Mouse (Mus musculus): ENCODE measurements around the gene Sv2c. TPM values are rescaled to one million over a fixed set of nuclear protein-coding genes. Genes with fewer than 3 reads are reported as not detected.

Sv2c gene
- polyA plus RNA-seq, 1 experiment, result 0.18 TPM

DNA sequence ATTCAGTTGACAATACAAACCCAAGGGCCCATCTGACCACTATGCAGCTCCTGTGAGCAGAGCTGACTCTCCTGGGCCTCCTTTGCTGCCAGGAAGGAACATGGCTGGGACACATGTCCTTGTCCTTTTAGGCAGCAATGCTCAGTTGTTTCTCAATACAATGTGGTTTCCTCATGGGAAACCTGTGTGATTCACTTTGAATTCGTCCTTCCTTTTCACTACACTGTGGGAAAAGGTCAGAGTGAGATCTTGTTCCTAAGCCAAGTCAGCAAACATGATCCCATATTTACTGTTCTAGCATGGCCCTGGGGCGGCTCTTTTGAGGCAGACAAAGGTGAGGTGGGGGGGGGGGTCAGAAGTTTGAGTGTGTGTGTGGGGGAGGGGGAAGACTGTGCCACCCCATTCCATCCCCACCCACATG lies 208.2 kb downstream of the Sv2c start:
- Histone ChIP-seq H3K36me3 (ENCODE audit: control insufficient read depth, insufficient read depth, low read length) (no peaks in the 10 kb centered on the region), H3K27ac (ENCODE audit: insufficient read depth, low read length) (no peak overlapping the region), H3K27me3 (ENCODE audit: control insufficient read depth, insufficient read depth, low read length) (no peaks in the 10 kb centered on the region), H3K4me1 (ENCODE audit: control insufficient read depth, insufficient read depth, insufficient read length) (no peaks in the 10 kb centered on the region), H3K4me3 (ENCODE audit: extremely low read depth, insufficient read depth, insufficient read length) (no peak overlapping the region)
- DNase-seq (ENCODE audit: low read depth in 1 of 2, low spot score in 2 of 2), result no peak
- WGBS, result 76% methylated on average over 2 of the region's 2 CpGs
- TF ChIP-seq POLR2A (IDR thresholded peaks at IDR 0.05; ENCODE audit: low read depth, low read length) (no peak), CTCF (IDR thresholded peaks at IDR 0.05; ENCODE audit: extremely low read depth, insufficient read depth, insufficient read length, insufficient replicate concordance) (no peak)

DNA sequence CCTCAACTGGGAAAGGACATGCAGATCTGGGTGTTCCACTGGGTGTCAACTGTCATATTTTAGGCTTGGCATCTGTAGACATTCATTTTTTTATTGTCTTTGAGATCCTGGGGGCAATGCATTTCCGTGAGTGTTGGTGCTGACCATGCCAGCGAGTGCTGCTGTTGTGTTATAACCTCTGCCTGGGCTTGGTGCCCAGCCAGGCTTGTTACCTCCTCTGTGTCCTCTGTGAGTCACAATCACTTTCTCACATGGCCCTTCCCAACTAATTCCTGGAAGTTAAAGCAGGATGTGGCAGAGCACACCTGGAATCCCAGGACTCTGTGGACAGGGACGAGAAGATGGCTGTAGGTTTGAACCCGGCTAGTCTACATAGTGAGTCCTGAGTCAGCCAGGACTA lies 209.8 kb downstream of the Sv2c start:
- H3K27ac ChIP-seq (ENCODE audit: insufficient read depth, low read length), result no peak overlapping the region
- no peaks in the 10 kb centered on the region for H3K36me3 ChIP-seq (ENCODE audit: control insufficient read depth, insufficient read depth, low read length)
- H3K4me3 ChIP-seq (ENCODE audit: extremely low read depth, insufficient read depth, insufficient read length), result no peak overlapping the region
- H3K4me1 ChIP-seq (ENCODE audit: control insufficient read depth, insufficient read depth, insufficient read length), result no peaks in the 10 kb centered on the region
- no peaks in the 10 kb centered on the region for H3K27me3 ChIP-seq (ENCODE audit: control insufficient read depth, insufficient read depth, low read length)
- 91% methylated on average over 4 of the region's 4 CpGs for WGBS
- TF ChIP-seq CTCF (IDR thresholded peaks at IDR 0.05; ENCODE audit: extremely low read depth, insufficient read depth, insufficient read length, insufficient replicate concordance) (no peak), POLR2A (IDR thresholded peaks at IDR 0.05; ENCODE audit: low read depth, low read length) (no peak)
- DNase-seq (ENCODE audit: low read depth in 1 of 2, low spot score in 2 of 2), result no peak

DNA sequence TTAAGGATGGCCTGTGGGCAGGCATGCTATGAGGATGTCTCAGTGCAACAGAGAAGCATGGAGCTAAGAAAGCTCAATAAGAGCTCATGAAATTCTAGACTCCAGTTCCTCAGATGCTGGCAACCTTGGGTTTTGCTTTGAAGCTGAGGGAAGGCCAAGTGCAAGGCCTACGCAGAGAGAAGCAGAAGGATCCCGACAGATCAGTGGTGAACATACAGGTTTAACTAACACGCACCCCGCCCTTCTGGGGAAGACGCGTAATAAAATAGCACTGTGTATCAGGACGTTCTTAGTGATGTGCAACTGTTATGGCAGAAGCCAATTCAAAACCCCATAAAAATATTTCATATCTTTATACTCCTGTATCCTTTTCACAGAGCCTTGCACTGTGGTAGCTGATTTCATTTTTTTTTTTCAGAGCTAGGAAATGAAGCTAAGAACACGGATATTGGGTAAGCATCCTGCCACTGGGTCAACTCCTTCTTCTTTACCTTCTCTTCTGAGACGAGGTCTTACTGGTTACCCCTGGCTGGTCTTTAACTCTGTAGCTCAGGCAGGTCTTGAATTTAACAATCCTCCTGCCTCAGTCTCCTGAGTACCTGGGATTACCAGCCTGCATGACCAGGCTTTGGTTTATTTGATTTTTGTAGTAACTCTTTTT lies 213.6 kb downstream of the Sv2c start:
- no peak overlapping the region for H3K4me3 ChIP-seq (ENCODE audit: extremely low read depth, insufficient read depth, insufficient read length)
- TF ChIP-seq POLR2A (IDR thresholded peaks at IDR 0.05; ENCODE audit: low read depth, low read length), result no peak
- TF ChIP-seq CTCF (IDR thresholded peaks at IDR 0.05; ENCODE audit: extremely low read depth, insufficient read depth, insufficient read length, insufficient replicate concordance), result no peak
- 91% methylated on average over 9 of the region's 9 CpGs for WGBS

DNA sequence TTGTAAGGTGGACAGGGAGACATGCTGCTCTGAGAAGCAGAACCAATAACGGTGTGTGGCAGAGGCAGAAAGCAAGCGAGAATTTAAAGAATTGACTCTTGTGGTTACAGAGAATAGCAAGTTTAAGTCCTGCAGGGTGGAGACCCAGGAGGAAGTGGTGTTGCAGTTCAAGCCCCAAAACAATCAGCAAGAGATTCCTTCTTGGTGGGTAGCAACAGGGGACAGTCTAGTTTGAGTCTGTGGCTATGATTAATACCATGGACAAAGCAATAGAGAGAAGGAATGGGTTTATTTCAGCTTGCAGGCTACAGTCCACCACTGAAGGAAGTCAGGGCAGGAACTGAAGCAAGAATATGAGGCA lies 219.4 kb downstream of the Sv2c start:
- Histone ChIP-seq H3K4me3 (ENCODE audit: extremely low read depth, insufficient read depth, insufficient read length) (no peak overlapping the region), H3K27ac (ENCODE audit: insufficient read depth, low read length) (no peak overlapping the region), H3K27me3 (ENCODE audit: control insufficient read depth, insufficient read depth, low read length) (no peaks in the 10 kb centered on the region), H3K4me1 (ENCODE audit: control insufficient read depth, insufficient read depth, insufficient read length) (no peaks in the 10 kb centered on the region; the same call in 1 of the 2 replicates), H3K36me3 (ENCODE audit: control insufficient read depth, insufficient read depth, low read length) (no peaks in the 10 kb centered on the region)
- TF ChIP-seq CTCF (IDR thresholded peaks at IDR 0.05; ENCODE audit: extremely low read depth, insufficient read depth, insufficient read length, insufficient replicate concordance) (no peak), POLR2A (IDR thresholded peaks at IDR 0.05; ENCODE audit: low read depth, low read length) (no peak)
- DNase-seq (ENCODE audit: low read depth in 1 of 2, low spot score in 2 of 2), result no peak
- 21% methylated on average over 2 of the region's 2 CpGs for WGBS

More for the DNA sequence above, 213.6 kb downstream of the Sv2c start:
- Histone ChIP-seq H3K27me3 (ENCODE audit: control insufficient read depth, insufficient read depth, low read length) (no peaks in the 10 kb centered on the region), H3K27ac (ENCODE audit: insufficient read depth, low read length) (no peak overlapping the region), H3K36me3 (ENCODE audit: control insufficient read depth, insufficient read depth, low read length) (no peaks in the 10 kb centered on the region), H3K4me1 (ENCODE audit: control insufficient read depth, insufficient read depth, insufficient read length) (no peaks in the 10 kb centered on the region)
- DNase-seq (ENCODE audit: low read depth in 1 of 2, low spot score in 2 of 2), result no peak

DNA sequence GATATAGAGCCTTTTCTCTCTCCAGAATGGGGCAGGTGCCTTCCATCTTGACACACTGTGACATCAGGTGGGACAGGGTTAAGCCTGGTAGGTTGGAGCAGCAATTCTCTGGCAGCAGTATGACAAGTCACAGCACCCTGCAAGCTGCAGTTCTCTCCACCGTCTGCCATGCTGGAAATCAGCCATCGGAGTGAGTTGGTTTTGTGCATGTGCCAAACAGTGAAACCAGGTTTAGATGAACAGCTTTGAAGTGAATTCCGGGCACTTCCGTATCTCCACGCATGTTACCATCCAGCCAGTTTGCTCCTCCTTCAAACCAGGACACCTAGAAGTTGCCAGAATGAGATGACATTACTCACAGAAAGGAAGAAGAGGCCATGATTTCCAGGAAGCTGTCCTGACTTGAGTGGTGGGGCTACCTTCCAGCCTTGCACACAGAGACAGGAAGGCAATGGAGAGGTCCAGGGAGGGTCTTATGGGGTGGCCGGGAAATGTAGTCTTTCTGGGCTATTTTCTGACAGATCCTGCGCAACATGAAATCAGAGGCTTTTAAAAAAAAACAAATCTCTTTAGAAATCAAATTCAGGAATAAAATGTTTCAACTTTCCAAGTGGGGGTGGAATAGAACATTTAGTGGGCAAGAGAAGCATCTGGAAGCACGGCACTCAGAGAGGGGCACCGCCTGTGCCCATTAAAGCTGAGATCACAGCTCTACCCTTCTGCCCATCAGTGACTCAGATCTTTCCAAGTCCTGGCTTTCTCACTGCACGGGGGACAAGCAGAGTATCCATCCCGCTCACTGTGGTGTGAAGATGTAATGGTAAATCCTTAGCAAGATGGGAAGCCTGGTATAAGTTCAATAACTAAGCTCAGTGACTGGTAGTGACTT lies 220.0 kb downstream of the Sv2c start:
- 77% methylated on average over 11 of the region's 11 CpGs for WGBS
- H3K27me3 ChIP-seq (ENCODE audit: control insufficient read depth, insufficient read depth, low read length), result no peaks in the 10 kb centered on the region
- TF ChIP-seq CTCF (IDR thresholded peaks at IDR 0.05; ENCODE audit: extremely low read depth, insufficient read depth, insufficient read length, insufficient replicate concordance) (no peak), POLR2A (IDR thresholded peaks at IDR 0.05; ENCODE audit: low read depth, low read length) (no peak)
- no peaks in the 10 kb centered on the region; the same call in 1 of the 2 replicates for H3K4me1 ChIP-seq (ENCODE audit: control insufficient read depth, insufficient read depth, insufficient read length)
- no peaks in the 10 kb centered on the region for H3K36me3 ChIP-seq (ENCODE audit: control insufficient read depth, insufficient read depth, low read length)
- H3K27ac ChIP-seq (ENCODE audit: insufficient read depth, low read length), result no peak overlapping the region
- H3K4me3 ChIP-seq (ENCODE audit: extremely low read depth, insufficient read depth, insufficient read length), result no peak overlapping the region
- no peak for DNase-seq (ENCODE audit: low read depth in 1 of 2, low spot score in 2 of 2)

DNA sequence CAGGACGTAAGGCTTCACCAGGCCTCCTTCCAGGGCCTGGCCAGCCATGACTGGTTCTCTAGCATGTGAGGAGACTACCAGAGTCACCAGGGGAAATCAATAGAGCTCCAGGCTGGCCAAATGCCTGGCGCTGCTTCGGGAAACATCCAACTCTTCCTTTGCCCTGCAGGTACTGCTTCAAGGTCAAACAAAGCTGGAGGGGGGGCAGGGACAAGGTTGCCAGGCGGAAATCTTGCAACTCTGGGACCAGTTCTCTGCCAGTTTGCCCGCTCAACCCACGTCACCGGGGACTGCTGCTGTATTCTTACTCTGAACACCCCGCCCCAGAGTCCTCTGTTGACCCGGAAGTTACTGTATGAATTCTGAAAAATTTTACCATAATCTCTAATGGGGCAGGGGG lies 222.1 kb downstream of the Sv2c start:
- TF ChIP-seq POLR2A (IDR thresholded peaks at IDR 0.05; ENCODE audit: low read depth, low read length), result no peak
- no peak for TF ChIP-seq CTCF (IDR thresholded peaks at IDR 0.05; ENCODE audit: extremely low read depth, insufficient read depth, insufficient read length, insufficient replicate concordance)
- Histone ChIP-seq H3K27me3 (ENCODE audit: control insufficient read depth, insufficient read depth, low read length) (no peaks in the 10 kb centered on the region), H3K36me3 (ENCODE audit: control insufficient read depth, insufficient read depth, low read length) (no peaks in the 10 kb centered on the region), H3K4me1 (ENCODE audit: control insufficient read depth, insufficient read depth, insufficient read length) (no peaks in the 10 kb centered on the region; the same call in 1 of the 2 replicates), H3K4me3 (ENCODE audit: extremely low read depth, insufficient read depth, insufficient read length) (no peak overlapping the region), H3K27ac (ENCODE audit: insufficient read depth, low read length) (no peak overlapping the region)
- WGBS, result 83% methylated on average over 9 of the region's 9 CpGs
- no peak for DNase-seq (ENCODE audit: low read depth in 1 of 2, low spot score in 2 of 2)

All from spleen, adult 2 months (tissue).